Mouse (Mus musculus) c-Kit-negative CD71-positive TER-119-positive erythroid progenitor cells, embryonic 14.5 days (primary cell): Measurements from ENCODE around the gene Wdr17.
"Not testable (repeated sequence)": the region's sequence is repeated elsewhere in the genome, so short reads cannot be mapped to it uniquely, and the experiment has no call there.

Experiments used
- DNase-seq: peaks from one replicate; pipeline ENCODE4 v3.0.0-alpha.2; 2013; ENCODE audit warnings: low read depth, low spot score

The Wdr17 gene

DNA sequence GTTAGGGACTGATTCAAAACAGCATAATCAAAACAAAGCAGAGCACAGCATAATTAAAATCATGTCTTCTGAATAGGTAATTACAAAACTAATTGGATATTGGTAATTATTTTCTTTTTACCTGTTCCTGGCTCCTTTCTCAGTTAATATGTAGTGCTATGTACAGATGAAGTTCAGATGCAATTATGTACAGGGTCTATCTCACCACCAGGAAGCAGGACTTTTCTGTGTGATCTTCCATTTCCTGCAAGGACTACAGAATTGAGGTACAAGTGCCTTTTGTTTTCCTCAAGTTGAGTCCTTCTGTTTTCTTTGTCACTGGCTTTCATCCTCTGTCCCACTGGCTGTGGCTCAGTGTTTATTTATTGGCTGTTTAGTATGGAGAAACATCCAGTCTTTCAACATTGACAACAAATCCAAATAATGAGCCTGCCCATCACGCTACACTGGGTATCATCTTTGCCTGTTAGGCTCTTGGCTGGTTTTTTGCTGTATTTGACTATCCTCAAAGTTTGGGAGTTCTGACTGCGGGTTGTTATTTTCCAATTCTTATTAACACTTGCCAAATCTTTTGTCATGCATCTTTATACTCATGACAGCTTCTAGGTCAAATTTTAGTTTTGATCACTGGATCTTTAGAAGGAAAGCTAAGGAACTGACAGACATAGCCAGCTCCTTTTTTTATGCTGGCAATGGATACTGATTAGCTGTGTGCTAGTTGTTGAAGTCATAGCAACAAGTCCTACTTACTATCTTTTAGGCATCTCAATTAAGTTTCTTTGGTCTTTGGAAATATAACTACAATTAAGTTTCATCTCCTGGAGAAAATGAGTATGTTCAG, 94.9 kb downstream of the Wdr17 start:
- no peak for DNase-seq

DNA sequence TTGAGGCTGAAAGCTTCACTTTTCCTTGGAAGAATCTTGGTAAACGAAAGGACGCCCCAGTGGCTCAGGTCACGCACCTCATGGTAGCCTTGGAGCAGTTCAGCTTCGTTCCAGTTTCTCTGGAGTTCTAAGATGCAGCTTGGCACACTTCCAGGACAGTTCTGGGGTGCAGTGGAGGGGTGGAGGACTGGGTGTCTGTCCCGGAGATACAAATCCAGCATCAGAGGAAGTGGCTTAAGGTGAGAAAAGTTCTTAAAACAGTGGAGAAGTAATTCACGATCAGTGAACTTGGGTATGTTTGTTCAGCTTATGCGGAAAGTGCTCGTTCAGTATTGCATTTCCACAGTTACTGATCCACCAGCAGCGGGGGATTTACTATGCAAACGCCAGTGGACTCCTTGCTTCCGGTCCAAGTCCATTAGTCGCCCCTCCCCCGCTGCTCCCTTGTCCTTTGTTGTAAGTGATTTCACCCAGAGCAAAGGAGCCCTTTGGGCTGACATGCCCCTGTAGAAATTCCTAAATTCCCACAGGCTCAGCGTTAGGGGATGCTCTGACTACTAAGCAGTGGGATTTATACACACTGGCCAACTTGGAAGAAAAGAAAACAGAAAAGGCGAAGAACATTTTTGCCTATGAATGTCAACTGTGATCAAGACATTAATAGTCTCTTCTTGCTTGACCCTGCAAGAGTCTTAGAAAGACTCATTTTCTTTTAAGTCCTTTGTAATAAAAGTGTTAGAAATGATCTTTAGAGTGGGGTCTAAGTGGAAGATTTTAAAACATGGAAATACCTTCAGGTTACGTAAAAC, 106.6 kb downstream of the Wdr17 start:
- DNase-seq, result no peak

GRCm38 (mm10) chr8:54779317-54780133, 107.5 kb downstream of the Wdr17 start:
- no peak for DNase-seq

DNA sequence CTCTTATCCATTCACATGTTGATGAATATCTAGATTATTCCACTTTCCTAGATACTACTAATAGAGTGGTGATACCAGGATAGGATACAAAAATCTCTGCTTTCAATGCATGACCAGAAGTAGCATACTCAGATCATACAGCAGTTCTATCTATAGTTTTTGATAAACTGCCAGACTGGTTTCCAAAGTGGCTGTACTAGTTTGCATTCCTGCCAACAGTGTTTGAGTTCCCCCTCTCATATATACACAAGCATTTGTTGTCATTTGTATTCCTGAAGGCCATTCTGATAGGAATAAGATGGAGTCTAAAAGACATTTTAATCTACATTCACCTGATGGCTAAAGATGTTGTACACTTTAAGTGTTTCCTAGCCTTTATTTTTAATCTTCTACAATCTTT, 110.0 kb downstream of the Wdr17 start:
- DNase-seq, result no peak

DNA sequence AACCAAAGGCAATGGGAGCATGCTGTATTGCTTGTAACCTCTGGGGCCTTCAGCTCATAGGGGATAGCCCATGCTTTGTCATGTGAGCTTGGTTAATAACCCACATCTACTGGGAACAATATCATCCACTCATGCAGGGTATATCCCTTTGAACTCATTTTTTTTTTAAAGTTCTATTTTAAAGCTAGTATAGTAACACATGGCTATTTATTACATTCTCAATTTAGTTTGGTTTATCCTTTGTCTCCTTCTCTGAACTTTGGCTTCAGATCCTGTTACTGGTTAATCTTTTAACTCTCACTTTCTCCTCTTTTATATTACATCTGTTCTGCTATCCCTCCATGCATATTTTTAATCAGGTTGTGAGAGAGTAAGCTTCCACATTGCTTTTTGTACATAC, 110.7 kb downstream of the Wdr17 start:
- DNase-seq, result no peak

DNA sequence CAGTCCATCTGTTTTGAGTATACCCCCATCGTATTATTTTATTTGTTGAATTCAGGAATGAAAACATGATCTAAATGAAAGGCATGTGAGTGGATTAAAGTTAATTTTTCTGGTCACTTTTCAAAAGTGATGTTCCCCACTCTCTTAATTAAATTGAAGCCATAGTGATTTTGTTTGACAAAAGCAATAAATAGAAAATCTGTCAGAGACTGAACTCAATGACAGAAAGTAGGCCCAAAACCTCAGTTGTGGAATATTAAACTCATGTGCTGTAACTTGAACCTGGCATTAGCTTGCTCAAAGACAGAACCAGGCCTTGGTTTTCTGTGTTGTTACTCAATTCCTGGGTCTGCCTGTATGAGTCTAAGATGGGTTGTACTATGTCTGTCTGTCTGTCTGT, 129.3 kb downstream of the Wdr17 start:
- DNase-seq, result no peak

GRCm38 (mm10) chr8:54736660-54737312, 150.2 kb downstream of the Wdr17 start:
- DNase-seq, result no peak

DNA sequence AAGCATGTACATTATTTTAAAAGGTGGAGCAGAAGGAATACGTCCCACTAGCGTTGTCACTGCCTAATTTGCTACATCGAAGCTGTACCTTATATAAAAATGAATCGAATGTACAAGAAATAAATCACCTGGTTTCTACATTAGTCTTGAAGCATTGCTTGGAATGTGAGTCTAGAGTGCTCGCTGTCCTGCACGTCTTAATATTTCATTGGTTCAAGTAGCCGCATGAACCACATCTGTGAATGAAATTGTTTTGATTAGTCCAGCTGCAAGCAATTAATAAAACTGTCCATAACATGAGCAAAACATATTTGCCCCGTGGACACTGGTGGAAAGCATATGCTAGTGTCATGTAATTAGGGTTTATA, 162.3 kb downstream of the Wdr17 start:
- no peak for DNase-seq

GRCm38 (mm10) chr8:54723976-54724667, 162.9 kb downstream of the Wdr17 start:
- no peak for DNase-seq

DNA sequence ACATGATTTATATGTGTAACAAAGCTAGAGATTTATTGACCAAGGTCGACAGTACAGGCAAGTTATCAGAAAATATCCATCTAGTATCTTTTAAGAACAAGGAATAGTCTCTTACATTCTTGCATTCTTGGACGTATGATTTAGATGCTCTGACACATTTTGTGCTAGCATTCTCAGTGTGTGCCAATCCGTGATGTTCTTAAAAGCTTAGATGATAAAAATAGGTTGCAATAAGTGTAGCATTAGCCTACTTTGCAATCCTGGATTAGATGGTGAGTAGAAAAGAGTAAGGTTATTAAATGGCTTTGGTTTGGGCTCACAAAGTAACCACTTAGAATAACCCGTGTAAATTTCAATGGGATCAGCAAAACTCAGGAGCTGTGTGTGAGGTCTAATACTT, 168.5 kb downstream of the Wdr17 start:
- no peak for DNase-seq

DNA sequence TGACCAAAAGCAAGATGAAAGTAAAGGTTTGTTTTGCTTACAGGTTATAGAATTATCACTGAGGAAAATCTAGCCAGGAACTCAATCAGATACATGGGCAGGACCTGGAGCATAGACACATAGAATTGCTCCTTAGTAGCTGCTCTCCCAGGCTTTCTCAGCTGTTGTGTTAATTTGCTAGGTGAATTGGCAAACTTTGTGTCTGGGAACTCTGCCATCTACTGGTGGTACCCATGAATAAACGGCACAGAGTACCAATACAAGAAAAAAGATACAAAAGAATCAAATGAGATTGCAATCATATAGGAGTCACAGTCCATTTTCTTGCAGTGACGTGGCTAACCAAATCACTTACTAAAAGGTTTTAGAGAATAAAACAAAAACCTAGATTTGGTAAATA, 181.2 kb downstream of the Wdr17 start:
- DNase-seq, result no peak

- no peak for DNase-seq
Observed at GRCm38 (mm10) chr8:54671806-54672205, 215.2 kb downstream of the Wdr17 start.

GRCm38 (mm10) chr8:54667756-54668155, 219.2 kb downstream of the Wdr17 start:
- DNase-seq, result no peak

GRCm38 (mm10) chr8:54660675-54661074, 226.3 kb downstream of the Wdr17 start:
- no peak for DNase-seq

DNA sequence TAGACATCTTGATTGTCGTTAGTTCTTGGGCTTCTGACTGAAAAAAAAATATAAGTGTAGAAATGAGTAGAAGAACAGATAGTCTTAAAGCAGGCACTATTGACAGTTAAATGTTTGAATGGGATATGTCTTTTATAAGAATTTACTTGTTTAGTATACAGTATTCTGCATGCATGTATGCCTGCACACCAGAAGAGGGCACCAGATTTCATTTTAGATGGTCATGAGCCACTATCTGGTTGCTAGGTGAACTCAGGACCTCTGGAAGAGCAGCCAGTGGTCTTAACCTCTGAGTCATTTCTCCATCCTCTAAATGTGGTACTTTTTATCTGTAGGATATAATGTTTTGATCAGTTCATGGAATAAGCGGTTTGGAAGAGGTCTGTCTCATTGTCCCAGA, 227.3 kb downstream of the Wdr17 start:
- DNase-seq, result no peak

DNA sequence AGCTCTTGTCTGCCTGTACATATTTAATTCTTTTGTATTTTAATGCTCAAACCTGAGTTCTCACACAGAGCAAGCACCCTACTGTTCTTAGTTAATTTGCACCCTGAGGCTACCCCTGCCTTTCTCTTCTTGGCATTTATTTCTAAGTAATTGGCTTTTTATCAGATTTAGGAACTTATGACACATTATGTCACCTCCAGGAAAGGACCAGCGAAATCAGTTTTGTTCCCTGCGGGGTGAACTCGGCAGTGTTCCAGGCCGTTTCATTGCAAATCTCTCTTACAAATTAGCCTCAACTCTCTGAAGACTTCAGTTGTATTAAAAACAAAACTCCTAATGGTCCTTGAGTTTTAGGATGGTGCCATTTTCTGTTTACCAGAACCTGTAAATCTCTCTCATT, 248.3 kb downstream of the Wdr17 start:
- DNase-seq, result no peak

DNA sequence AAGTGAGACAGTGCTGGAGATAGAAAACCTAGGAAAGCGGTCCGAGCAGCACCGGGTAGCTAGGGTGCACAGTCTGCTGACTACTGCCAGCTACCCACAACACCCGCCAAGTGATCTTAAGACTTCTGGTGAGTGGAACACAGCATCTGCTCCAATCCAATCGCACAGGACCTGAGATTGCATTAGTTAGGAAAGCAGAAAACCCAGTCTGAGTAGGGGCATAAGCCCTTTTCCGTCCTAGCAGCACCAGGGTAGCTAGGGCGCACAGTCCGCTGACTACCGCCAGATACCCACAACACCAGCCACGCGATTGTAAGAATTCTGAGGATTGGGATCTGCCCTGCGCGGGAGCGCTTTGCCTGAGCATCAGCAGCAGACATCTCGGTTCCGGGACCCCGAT, 270.3 kb downstream of the Wdr17 start:
- not testable (repeated sequence) for DNase-seq

DNA sequence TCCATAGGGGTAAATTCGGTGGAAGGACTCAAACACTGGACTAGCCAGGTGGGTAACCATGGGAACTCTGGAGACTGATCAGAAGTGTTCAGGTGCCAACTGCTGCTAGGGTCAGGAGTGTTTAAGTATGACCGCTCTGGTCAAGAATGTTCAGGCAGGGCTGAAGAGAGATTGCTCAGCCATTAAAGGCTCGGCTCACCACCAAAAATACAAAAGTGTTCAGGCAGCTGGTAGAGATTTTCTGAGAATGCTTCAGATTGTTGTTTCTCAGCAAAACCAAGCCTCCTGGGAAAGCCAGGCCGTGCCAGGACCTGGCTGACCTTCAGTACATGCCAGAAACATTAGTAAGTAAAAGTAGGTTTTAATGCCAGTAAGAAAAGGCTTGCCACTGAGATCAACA, 276.7 kb downstream of the Wdr17 start:
- DNase-seq, result no peak

DNA sequence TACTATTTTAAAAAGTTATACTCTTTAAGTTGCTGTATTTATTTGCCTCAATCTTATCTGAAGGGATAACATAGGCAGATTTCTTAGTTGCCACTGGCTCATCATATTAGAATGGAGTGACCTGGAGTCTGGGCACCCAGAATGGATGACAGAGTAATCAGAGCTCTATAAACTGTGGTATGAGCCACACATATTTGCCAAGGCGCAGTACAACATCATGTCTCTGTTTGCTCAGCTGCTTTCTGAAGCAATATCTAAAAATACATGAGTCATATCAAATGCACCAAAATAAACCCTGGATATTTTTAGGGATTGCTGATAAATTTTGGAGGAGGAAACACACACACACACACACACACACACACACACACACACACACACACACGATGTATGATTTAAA, 277.6 kb downstream of the Wdr17 start:
- no peak for DNase-seq

- no peak for DNase-seq
Observed at GRCm38 (mm10) chr8:54603440-54603839, 283.5 kb downstream of the Wdr17 start.

- DNase-seq, result no peak
Observed at GRCm38 (mm10) chr8:54600671-54601251, 286.2 kb downstream of the Wdr17 start, which contains the start of gene Spata4. Gene Spata4, plus strand, starts transcription at chr8:54600781.
